Mouse (Mus musculus): Measurements from ENCODE around the gene Angpt4.

Angpt4 gene

GRCm38 (mm10) chr2:151961284-151962196 is 50.5 kb downstream of the Angpt4 start:
- no peak for DNase-seq (ENCODE audit: low read depth in 2 of 2, low spot score in 2 of 2)

GRCm38 (mm10) chr2:151962474-151962873 is 51.5 kb downstream of the Angpt4 start:
- DNase-seq (ENCODE audit: low read depth in 2 of 2, low spot score in 2 of 2), result no peak

DNA sequence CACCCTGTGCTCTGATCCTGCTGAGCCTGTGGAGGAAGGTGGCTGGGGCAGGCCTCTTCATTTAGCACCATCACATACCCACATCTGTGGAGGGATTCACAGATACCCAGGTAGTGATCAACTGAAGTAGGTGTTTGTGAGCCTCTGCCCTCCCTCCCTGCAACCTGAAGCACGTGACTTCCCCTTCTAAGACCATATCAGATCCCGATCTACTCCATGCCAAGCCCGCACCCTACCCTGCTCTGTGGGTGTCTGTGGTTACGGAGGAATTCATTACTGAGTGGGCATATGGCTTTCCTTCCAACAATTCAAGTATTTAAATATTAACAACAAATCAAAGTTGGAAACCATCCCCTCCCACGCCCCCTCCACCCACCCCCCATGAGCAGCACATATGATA is 52.3 kb downstream of the Angpt4 start:
- DNase-seq (ENCODE audit: low read depth in 2 of 2, low spot score in 2 of 2), result no peak

- no peak for DNase-seq (ENCODE audit: low read depth in 2 of 2, low spot score in 2 of 2)
These were observed 53.0 kb downstream of the Angpt4 start for GRCm38 (mm10) chr2:151964052-151964451.

- no peak for DNase-seq (ENCODE audit: low read depth in 2 of 2, low spot score in 2 of 2)
These were observed 56.3 kb downstream of the Angpt4 start for GRCm38 (mm10) chr2:151967176-151967750.

DNA sequence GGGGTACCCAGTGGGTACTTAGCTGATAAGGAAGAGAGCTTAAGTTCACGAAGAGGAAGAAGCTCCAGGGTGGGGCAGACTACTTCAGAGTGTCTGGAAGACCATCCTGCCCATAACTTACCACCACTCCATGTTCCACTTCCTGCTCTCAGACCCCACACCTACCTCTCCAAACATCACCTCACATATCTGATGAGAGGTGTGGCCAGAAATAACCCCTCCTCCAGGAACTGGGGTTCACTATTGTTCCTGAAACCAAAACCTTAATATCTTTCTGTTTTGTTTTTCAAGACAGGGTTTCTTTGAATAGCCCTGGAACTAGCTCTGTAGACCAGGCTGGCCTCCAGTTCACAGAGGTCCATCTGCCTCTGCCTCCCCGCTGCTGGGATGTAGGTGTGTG is 56.8 kb downstream of the Angpt4 start:
- DNase-seq (ENCODE audit: low read depth in 2 of 2, low spot score in 2 of 2), result no peak

DNA sequence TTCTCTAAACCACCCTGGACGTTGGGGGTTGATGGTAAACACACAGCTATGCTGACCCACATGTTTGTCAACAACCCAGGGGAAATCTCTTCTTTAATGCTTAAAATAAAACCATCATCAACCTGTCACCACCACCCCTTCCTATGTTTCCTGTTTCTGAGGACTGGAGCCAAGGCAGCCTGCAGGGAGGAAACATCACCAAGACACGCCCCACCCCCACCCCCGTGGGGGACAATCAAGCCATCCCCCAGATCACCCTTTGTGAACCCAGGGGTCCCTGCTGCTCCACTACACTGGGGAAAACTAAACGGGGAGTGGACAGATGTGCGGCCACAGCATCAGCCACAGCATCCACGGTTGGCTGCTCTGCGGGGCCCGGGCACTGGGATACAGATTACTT is 57.4 kb downstream of the Angpt4 start:
- DNase-seq (ENCODE audit: low read depth in 2 of 2, low spot score in 2 of 2), result no peak

DNA sequence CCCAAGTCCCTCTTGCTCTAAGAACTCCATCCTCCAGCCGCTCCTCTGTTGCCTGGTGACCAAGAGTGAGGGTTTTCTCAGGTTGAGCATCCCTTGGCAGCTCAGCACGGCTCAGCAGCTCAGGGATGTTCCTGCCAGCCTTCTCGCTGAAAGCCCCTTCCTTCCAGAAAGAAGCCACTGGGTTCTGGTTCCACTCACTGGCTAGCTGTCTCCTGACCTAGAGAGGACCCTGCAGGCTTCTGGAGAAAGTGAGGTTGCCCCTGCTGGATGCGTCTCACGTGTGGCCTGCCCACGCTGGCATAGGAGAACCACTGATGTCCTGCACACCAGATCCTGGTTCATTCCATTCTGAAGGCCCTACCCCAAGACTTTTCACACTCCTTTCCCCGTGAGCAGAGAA is 58.0 kb downstream of the Angpt4 start:
- no peak for DNase-seq (ENCODE audit: low read depth in 2 of 2, low spot score in 2 of 2)

- DNase-seq (ENCODE audit: low read depth in 2 of 2, low spot score in 2 of 2), result no peak
These were observed 58.4 kb downstream of the Angpt4 start for GRCm38 (mm10) chr2:151969396-151969795.

DNA sequence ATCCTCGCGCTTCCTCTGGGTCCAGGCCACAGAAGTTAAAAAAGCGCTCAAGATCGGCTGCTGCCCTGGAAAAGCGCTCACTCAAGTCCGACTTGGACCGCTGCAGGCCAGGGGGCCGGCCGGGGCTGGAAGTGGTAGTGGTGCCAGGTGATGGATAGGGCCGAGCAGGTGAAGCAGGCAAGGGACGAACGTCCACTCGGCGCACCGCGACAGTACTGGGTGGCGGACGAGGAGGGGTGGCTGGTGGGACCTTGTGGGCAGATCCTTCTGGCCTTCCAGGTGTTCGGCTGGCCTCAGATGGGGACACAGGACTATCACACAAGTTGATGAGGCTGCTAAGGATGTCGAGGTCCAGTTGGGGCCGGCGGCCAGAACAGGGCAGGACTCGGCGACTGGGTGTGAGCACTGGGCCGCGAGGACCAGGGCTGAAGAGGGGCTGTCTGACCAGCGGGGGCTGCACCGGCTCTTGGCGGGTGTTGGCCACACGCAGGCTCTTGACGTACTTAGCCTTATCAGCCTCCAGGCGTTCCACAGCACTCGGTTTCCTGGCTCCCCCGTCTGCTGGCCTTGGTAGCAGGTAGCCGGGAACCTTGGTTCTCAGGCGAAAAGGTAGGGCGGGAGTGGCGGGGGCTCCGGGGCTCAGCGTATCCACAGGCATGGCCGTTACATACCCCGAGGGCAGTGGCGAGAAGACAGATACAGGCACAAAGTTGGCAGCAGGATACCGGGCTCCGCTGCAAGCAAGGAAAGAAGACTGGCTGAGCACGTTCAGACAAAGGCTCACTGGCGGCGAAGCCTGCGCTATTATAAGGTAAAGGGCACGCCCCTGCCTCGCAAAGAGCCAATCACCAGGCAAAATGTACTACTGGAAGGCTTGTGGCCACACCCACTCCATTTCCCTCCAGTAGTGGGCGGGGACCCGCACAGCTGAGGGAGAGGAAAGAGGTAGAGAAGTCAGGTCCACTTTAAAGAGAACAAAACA is 59.5 kb downstream of the Angpt4 start:
- peak; percentile 46 to 53 for DNase-seq (ENCODE audit: low read depth in 2 of 2, low spot score in 2 of 2)

DNA sequence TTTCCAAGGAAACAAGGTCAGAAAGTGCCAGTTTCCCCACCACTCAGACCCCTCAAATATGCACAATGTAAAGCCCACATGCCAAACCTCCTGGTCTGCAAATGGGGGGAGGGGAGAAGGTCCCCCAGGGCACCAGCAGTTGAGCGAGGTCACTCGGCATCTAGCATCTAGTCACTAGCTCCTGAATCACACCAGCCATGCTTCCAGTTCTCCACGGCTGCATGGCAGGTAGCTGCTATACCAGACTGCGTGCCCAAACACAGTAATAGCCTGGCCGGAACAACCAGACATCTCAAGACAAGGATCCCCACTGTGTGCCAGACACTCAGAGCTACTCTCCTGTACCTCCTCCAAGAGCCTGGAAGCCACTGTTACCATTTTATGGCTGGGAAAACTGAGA is 60.7 kb downstream of the Angpt4 start:
- no peak for DNase-seq (ENCODE audit: low read depth in 2 of 2, low spot score in 2 of 2)

GRCm38 (mm10) chr2:151972880-151973594 is 62.0 kb downstream of the Angpt4 start:
- DNase-seq (ENCODE audit: low read depth in 2 of 2, low spot score in 2 of 2), result peak; percentile 32 to 36

DNA sequence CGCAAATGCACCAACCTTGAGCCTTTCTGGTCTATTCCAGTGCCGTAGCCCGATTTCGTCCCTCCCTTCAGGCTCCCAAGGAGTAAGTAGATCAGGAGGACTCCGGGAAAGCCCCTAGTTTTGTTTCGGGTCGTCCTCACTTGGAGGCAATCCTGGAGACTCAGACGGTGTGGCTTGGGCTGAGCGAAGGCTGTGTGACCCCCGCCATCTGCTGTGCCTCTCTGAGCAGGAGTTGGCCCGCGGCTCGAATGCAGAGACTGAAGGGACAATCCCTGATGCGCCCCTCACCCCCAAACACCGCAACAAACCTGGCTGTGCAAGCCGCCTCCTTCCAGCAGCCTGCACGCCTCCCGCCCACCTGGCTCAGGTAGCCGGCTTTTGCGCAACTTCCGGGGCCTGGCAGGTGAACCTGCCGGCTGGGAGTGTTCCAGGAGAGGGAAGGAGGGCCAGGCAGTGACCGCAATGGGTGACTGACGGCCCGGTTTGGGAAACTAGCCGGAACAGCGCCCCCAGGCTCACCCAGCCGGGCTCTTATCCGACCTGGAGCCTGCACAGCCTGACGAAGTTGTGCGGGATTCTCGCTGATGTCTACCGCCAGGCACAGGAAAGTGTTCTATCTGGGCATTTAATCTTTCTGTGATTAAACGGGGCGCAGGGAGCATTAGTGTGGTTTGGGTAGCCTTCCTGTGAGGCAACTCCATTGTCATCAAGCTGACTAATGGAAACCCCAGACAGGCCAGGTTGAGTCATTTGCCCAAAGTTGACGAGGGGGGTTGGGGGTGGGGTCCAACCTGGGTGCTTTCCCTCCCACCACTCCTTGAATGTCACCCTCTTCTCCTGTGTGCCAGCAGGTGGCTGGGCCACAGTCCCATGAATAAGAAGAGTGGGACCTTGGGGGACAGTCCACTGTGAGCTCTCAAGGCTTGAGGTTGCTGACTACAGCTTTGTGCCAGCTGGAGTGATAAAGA is 62.9 kb downstream of the Angpt4 start:
- no peak for DNase-seq (ENCODE audit: low read depth in 2 of 2, low spot score in 2 of 2)

DNA sequence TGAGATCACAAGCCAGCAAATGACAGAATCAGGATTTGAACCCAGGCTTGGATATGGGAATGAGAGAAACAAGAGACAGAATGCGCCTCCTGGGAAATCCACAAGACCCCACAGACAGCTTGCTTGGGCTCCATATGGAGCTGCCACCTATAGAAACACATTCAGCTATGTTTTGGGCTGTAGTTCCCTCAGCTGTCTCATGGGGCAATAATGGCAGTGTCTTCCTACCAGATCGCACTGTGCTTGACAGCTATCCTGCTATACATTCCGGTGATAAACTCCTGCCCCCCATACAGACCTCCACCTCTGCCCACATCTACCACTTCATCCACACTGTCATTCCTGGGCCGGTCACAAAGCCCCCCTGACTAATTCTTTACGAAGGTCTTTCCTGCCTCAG is 64.3 kb downstream of the Angpt4 start:
- no peak for DNase-seq (ENCODE audit: low read depth in 2 of 2, low spot score in 2 of 2)

DNA sequence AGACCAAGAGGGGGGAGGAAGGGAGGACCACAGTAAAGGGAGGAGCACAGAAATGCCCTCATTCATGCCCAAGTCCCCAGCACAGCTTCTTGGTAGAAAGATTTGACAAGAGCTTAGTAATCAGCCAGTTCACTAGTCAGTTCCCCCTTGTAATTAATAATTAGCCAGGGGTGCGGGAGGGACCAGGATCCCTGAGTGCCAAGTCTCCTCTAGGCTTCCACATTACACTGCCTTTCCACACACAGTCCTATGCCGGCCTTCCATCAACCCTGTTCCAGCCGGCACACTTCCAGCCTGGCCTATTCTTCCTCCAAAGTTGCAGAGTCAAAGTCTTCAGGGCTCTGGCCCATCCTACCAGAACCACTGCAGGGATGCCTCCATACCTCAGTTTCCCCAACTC is 65.1 kb downstream of the Angpt4 start:
- DNase-seq (ENCODE audit: low read depth in 2 of 2, low spot score in 2 of 2), result no peak

DNA sequence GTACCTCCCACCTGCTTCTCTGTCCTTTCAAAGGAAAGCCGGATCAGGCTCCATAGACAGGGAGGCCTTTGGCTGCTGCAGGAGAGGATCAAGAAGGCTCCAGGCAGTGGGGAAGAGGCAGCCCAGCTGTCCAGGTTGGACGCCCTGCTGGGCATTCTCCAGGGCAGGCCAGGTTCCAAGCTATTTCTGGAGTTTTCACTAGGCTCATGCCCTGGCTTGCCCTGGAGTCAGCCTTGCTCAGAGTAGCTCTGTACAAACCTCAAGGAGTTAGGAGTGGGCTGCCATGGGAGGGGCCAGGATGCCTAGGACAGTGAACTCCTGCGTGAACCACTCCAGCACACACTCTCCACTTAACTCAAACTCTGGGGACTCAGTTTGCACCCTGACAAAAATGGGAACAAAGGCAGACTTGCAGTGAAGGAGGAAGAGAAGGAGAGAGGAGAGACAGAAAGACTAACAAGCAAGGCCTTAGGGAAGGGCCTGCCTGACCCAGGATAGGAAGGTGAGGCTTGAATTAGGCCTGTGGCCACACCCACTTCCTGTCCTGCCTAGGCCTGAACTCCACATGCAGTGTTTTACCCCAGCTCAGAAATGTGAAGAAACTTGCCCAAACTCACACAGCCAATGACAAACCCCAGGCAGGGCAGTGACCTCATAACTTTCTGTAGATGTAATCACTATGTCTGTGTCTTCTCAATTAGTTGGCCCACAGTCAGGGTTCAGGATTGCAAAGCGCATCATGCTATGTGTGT is 66.9 kb downstream of the Angpt4 start:
- no peak for DNase-seq (ENCODE audit: low read depth in 2 of 2, low spot score in 2 of 2)

DNA sequence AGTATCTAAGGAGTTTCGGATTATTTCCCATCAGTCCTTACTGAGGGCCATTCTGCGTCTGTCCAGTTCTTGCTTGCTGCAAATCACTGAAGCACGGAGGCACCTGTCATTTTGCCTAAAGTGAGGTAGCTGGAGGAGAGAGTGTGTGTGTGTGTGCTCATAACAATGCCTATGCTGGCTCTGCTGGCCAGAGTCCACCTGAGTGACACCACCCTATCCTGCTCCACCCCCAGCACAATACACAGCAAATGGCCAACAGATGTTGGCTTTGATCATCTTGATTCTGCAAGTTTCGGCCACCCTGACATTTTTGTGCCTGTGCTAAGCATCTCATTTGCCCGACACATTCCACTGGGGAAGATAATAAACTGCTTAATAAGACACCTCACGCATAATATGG is 67.5 kb downstream of the Angpt4 start:
- no peak for DNase-seq (ENCODE audit: low read depth in 2 of 2, low spot score in 2 of 2)

DNA sequence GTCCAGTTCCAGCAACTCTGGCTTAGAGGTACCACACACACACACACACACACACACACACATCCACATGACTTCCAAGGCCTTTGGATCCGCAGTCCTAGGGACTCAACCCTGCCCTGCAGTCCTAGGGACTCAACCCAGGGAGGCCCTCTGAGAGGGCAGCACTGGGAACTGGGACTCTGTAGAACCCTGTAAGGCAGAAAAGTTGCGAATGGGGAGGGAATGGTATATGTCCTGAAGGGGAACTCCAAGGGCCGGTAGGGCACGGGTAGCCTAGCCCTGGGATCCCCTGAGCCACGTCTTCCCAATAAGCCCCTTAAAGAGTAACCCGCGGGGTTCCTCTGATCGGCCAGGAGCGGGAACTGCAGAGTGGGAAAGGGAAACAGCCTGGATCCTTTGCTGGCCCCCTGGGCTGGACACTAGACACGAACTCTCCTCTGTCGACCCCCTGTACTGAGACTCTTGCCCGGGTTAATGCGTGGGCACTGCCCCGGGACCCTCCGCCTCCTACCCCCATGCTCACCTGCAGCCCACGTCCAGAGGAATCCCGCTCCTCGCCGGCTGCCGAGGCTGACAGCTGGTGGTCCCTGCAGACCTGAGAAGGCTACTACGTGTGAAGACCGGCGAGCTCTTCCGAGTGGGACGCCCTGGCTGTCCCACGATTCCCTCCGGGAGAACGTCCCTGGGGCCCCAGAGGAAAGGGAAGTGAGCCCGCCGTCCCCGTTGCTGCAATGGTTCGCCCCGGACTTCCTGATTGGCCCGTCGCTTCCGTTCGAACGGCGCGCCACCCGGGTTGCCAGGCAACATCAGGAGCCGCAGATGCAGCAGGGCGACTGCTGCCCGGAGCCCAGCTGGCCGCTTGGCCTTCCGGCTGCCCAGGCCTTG is 68.7 kb downstream of the Angpt4 start, which contains the start of gene Fam110a:
Gene Fam110a (minus strand): TSS at position 750 of the 885 bp plus-strand sequence.
- peak; percentile 28 to 49 for DNase-seq (ENCODE audit: low read depth in 2 of 2, low spot score in 2 of 2)

All from CD8-positive naive resting alpha-beta T cell, adult 2 months (primary cell).